Mouse (Mus musculus): Measurements from ENCODE around the gene Cop1.

- TF ChIP-seq CTCF (IDR thresholded peaks at IDR 0.05; ENCODE audit: extremely low read depth, insufficient read depth, low read length): no peak
- TF ChIP-seq POLR2A (IDR thresholded peaks at IDR 0.05; ENCODE audit: extremely low read depth, insufficient read depth, low read length): no peak
Observed at GRCm38 (mm10) chr1:159355027-159355570, 123.0 kb downstream of the Cop1 start.
